Mouse (Mus musculus) midbrain, embryonic 13.5 days (tissue): ENCODE data around the gene Sumo3. TPM values are rescaled to one million over a fixed set of nuclear protein-coding genes. Genes with fewer than 3 reads are reported as not detected.

Experiments used
- ATAC-seq: fragments of 200-750 bp; cut with Nextera tagmentation; 2 replicates; pipeline ENCODE4 v1.8.0; 2017; ENCODE audit warnings: mild to moderate bottlenecking, moderate TSS enrichment, moderate library complexity
- H3K27ac ChIP-seq: fragments of 300-500 bp; sonication (generic); 2 replicates; pipeline ENCODE4 v1.5.1; 2015; ENCODE audit warnings: inconsistent platforms, mild to moderate bottlenecking, moderate library complexity
- H3K27me3 ChIP-seq: fragments of 300-500 bp; sonication (generic); 2 replicates; pipeline ENCODE4 v1.6.1; 2015; ENCODE audit warnings: mild to moderate bottlenecking, inconsistent platforms
- H3K36me3 ChIP-seq: fragments of 300-500 bp; sonication (generic); 2 replicates; pipeline ENCODE4 v1.6.1; 2015; ENCODE audit warnings: mild to moderate bottlenecking, inconsistent platforms
- H3K4me1 ChIP-seq: fragments of 300-500 bp; sonication (generic); replicated peaks from 2 replicates; pipeline ENCODE4 v1.6.1; 2015; ENCODE audit warnings: inconsistent platforms
- H3K4me2 ChIP-seq: fragments of 300-500 bp; sonication (generic); replicated peaks from 2 replicates; pipeline ENCODE4 v1.6.1; 2015; ENCODE audit warnings: moderate library complexity, mild to moderate bottlenecking, inconsistent platforms
- H3K4me3 ChIP-seq: fragments of 300-500 bp; sonication (generic); replicated peaks from 2 replicates; pipeline ENCODE4 v1.5.1; 2015; ENCODE audit warnings: mild to moderate bottlenecking, inconsistent platforms
- H3K9ac ChIP-seq: fragments of 300-500 bp; sonication (generic); replicated peaks from 2 replicates; pipeline ENCODE4 v1.6.1; 2015; ENCODE audit warnings: mild to moderate bottlenecking, inconsistent platforms
- H3K9me3 ChIP-seq: fragments of 300-500 bp; sonication (generic); 2 replicates; pipeline ENCODE4 v1.6.1; 2016; ENCODE audit warnings: mild to moderate bottlenecking, inconsistent platforms
- WGBS: fragments of 180-500 bp; shearing (Covaris S2); methylation state at CpG from one replicate; pipeline ENCODE4 v1.1.7; 2015; 5-methylcytosine and 5-hydroxymethylcytosine counted together
- polyA plus RNA-seq: library from polyadenylated mRNA; unstranded; fragments of >200 nt; fragmentation: Nextera tagmentation; extraction: Ambion mirVana; gene quantifications from 2 replicates; pipeline ENCODE4 v1.2.1, GENCODE M21; 2015

Sumo3 gene
- polyA plus RNA-seq, 1 experiment from 2014 or later: 302 TPM

- H3K27ac ChIP-seq: no peak overlapping the region
- H3K4me3 ChIP-seq: no peak overlapping the region
- no peaks in the 10 kb centered on the region for H3K27me3 ChIP-seq
- peaks cover 45% of the 10 kb centered on the region for H3K36me3 ChIP-seq
- peaks cover 22% of the 10 kb centered on the region for H3K4me1 ChIP-seq
- 80% methylated on average over 6 of the region's 6 CpGs for WGBS
- H3K9ac ChIP-seq: no peak overlapping the region
- no peak overlapping the region for H3K4me2 ChIP-seq
- ATAC-seq: no peak
- H3K9me3 ChIP-seq: no peaks in the 10 kb centered on the region
Measured at GRCm38 (mm10) chr10:77634016-77634415, 28.1 kb downstream of the Sumo3 start.

DNA sequence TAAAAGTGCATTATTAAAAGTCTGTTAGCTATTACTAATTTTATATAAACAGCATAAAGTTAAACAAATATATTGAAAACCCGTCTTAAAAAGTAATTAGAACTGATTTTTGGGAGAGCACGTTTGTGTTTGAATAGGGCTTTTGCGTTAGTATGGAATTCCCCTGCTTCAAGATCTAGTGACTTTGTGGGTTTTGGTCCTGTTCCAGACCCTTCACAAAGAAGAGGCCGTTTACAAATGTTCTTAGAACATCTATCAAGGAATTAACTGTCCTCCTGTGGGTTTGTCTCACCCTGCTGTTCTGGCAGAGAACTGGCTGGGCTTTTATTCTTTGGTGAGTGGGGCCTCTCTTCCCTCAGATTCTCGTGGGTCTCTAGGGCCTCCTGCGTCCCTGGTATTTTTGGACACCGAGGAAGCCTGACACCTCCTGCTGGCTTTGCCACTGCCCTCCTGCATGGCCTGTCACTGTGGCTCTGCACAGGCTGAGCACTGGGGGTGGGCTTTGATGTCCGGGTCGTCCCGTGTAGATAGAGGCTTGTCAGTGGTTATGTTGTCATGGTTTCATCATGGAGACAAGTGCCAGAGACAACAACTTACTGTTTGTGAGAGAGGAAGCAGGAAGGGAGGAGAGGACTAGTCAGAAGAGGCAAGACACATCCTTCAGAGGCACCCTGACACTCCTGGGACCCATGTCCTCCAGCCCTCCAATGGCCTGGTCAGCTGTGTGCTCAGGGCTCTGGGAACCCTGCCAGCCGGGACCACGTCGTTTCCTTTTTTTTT is 28.7 kb downstream of the Sumo3 start:
- no peak for ATAC-seq
- H3K4me1 ChIP-seq: peaks cover 23% of the 10 kb centered on the region
- H3K9ac ChIP-seq: peak overlapping the region; percentile 28; the same call in 1 of the 2 replicates
- H3K4me3 ChIP-seq: no peak overlapping the region
- H3K27ac ChIP-seq: no peak overlapping the region
- no peak overlapping the region for H3K4me2 ChIP-seq
- WGBS: 58% methylated on average over 13 of the region's 13 CpGs
- peaks cover 46% of the 10 kb centered on the region for H3K36me3 ChIP-seq
- H3K9me3 ChIP-seq: no peaks in the 10 kb centered on the region
- no peaks in the 10 kb centered on the region for H3K27me3 ChIP-seq

DNA sequence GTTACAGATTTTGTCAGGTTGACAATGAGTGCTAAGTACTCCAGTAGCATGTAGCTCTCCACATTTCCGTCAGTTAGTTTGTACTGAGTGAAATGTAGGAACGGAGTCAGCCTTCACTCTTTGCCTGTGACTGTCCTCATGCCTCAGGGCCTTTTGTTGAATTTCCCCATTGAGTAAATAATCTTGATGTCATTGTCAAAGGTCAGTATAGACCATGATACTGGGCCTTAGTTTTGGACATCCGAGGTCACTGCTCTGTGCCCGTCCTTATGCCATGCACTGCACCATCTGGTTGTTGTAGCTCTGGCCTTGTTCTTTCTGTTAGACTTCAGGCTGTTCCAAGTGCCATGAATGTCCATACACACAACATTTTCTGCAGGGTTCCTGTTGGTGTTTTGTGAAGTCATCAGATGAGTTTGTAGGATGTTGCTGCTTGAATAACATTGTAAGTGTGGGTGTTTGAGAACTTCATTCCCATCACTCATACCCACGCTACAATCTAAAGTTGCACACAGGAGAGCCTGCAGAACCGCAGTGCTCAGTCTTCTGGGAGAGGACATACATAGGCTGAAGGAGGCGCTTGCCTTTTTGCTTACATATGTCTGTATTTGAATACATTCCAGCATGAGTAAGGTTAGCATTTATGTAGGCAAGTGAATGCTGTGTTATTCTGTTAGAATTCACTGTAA is 30.5 kb downstream of the Sumo3 start:
- no peak overlapping the region for H3K4me3 ChIP-seq
- WGBS: 95% methylated on average over 7 of the region's 7 CpGs
- no peaks in the 10 kb centered on the region for H3K27me3 ChIP-seq
- H3K27ac ChIP-seq: no peak overlapping the region
- H3K36me3 ChIP-seq: peaks cover 55% of the 10 kb centered on the region
- no peak overlapping the region for H3K9ac ChIP-seq
- H3K4me2 ChIP-seq: no peak overlapping the region
- no peaks in the 10 kb centered on the region for H3K9me3 ChIP-seq
- ATAC-seq: no peak
- H3K4me1 ChIP-seq: peaks cover 23% of the 10 kb centered on the region

DNA sequence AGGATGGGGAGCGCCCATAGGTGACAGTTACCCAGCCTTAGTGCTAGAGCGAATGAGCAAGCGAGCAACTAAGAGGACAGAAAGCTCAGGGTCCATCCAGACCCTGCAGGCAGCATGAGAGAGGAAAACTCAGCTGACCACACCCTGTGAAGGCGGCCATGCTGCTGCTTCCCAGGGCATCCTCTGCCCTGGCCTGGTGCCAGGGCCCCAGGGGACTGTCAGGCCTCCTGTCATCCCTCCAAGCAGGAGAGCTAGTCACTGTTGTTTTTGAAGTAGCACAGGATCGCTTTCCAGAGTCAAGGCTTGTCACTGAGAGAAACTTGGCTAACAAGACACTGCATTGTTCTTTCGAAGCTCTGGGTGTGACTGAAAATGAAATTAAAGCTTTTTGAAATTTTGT is 33.1 kb downstream of the Sumo3 start:
- no peak overlapping the region for H3K9ac ChIP-seq
- H3K4me1 ChIP-seq: peaks cover 20% of the 10 kb centered on the region
- H3K4me3 ChIP-seq: no peak overlapping the region
- WGBS: 82% methylated on average over 6 of the region's 6 CpGs
- no peak overlapping the region for H3K4me2 ChIP-seq
- H3K9me3 ChIP-seq: no peaks in the 10 kb centered on the region
- no peaks in the 10 kb centered on the region for H3K27me3 ChIP-seq
- ATAC-seq: no peak
- H3K27ac ChIP-seq: no peak overlapping the region
- peaks cover 59% of the 10 kb centered on the region for H3K36me3 ChIP-seq

DNA sequence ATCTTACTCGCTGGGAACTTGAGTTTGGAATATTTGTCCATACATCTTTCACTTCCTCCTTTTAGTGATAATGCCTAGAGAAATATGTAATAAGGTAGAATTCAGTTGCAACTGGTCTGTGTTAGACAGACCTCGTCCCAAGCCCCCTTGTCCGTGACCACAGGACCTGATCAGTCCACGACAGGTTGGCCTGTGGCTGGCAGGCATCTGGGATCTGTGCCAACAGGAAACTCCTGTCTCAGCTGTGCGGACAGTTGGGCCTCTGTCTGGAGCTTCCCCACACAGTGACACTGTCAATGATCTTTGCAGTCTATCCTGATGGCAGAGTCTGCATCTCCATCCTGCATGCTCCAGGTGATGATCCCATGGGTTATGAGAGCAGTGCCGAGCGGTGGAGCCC is 37.3 kb downstream of the Sumo3 start:
- 90% methylated on average over 7 of the region's 7 CpGs for WGBS
- Histone ChIP-seq H3K9ac (no peak overlapping the region), H3K9me3 (no peaks in the 10 kb centered on the region), H3K4me2 (no peak overlapping the region), H3K4me3 (no peak overlapping the region), H3K36me3 (peaks cover 72% of the 10 kb centered on the region), H3K27ac (no peak overlapping the region), H3K4me1 (peaks cover 8% of the 10 kb centered on the region), H3K27me3 (no peaks in the 10 kb centered on the region)
- ATAC-seq: no peak

DNA sequence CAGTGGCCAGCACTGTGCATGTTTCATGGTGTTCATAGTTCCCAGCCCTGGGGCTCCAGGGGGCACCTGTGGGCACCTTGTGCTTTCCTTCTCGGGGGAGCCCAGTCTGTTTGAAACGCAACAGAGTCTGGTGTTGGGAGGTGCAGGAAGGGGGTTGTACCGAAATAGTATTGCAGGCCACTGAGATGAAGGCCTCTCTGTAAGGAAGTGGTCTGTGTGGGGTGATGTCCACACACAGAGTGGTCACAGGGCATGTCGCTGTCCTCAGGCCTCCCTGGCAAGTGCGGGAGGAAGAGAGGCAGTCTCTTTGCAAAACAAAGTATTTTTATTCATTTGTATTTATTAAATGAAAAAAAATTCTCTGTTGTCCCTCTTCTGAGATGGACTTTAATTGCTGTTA is 39.7 kb downstream of the Sumo3 start:
- Histone ChIP-seq H3K4me1 (no peaks in the 10 kb centered on the region), H3K9ac (no peak overlapping the region), H3K4me3 (no peak overlapping the region), H3K36me3 (peaks cover 66% of the 10 kb centered on the region), H3K9me3 (no peaks in the 10 kb centered on the region), H3K27ac (no peak overlapping the region), H3K27me3 (no peaks in the 10 kb centered on the region), H3K4me2 (no peak overlapping the region)
- 91% methylated on average over 5 of the region's 5 CpGs for WGBS
- no peak for ATAC-seq

DNA sequence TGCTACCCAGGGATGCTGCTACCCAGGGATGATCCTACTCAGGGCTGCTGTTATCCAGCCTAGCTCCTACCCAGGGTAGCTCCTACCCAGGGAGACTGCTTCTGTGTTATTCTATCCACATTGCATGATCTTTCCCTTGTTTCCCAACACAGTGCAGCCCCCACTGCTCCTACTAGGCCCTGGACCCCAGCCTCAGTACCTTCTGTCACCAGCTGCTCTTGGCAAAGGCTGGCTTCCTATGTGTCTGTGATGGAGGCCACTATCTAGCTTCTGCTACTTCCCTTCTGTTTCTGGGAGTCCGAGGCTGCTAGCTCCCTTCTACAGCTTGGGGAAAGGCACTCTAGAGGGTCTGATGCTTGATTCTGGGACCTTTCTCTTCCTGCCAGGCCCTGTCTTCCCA is 41.6 kb downstream of the Sumo3 start:
- Histone ChIP-seq H3K27me3 (no peaks in the 10 kb centered on the region), H3K4me2 (no peak overlapping the region), H3K36me3 (peaks cover 47% of the 10 kb centered on the region), H3K27ac (no peak overlapping the region), H3K9me3 (no peaks in the 10 kb centered on the region), H3K4me1 (no peaks in the 10 kb centered on the region), H3K9ac (no peak overlapping the region), H3K4me3 (no peak overlapping the region)
- WGBS: 92% methylated on average over 1 of the region's 1 CpGs
- no peak for ATAC-seq

- H3K4me1 ChIP-seq: no peaks in the 10 kb centered on the region
- no peak overlapping the region for H3K4me2 ChIP-seq
- no peak for ATAC-seq
- no peak overlapping the region for H3K4me3 ChIP-seq
- H3K27ac ChIP-seq: no peak overlapping the region
- peaks cover 43% of the 10 kb centered on the region for H3K36me3 ChIP-seq
- H3K9me3 ChIP-seq: no peaks in the 10 kb centered on the region
- no peak overlapping the region for H3K9ac ChIP-seq
- 91% methylated on average over 8 of the region's 8 CpGs for WGBS
- no peaks in the 10 kb centered on the region for H3K27me3 ChIP-seq
Measured at GRCm38 (mm10) chr10:77647901-77648300, 42.0 kb downstream of the Sumo3 start.

- Histone ChIP-seq H3K9me3 (no peaks in the 10 kb centered on the region), H3K9ac (no peak overlapping the region), H3K36me3 (peaks cover 2% of the 10 kb centered on the region; the same call in 1 of the 2 replicates), H3K4me3 (no peak overlapping the region), H3K4me2 (no peak overlapping the region), H3K27me3 (no peaks in the 10 kb centered on the region), H3K4me1 (no peaks in the 10 kb centered on the region), H3K27ac (no peak overlapping the region)
- no peak for ATAC-seq
- 89% methylated on average over 9 of the region's 9 CpGs for WGBS
Measured at GRCm38 (mm10) chr10:77652046-77652445, 46.1 kb downstream of the Sumo3 start.

GRCm38 (mm10) chr10:77658286-77658994 is 52.5 kb downstream of the Sumo3 start:
- Histone ChIP-seq H3K27me3 (no peaks in the 10 kb centered on the region), H3K4me1 (no peaks in the 10 kb centered on the region), H3K9ac (no peak overlapping the region), H3K9me3 (peaks cover 3% of the 10 kb centered on the region; the same call in 1 of the 2 replicates), H3K36me3 (no peaks in the 10 kb centered on the region), H3K27ac (no peak overlapping the region), H3K4me2 (no peak overlapping the region), H3K4me3 (no peak overlapping the region)
- ATAC-seq: no peak
- WGBS: 76% methylated on average over 15 of the region's 15 CpGs

- peak; percentile 27; the same call in 1 of the 2 replicates for ATAC-seq
- H3K36me3 ChIP-seq: no peaks in the 10 kb centered on the region
- no peak overlapping the region for H3K4me2 ChIP-seq
- WGBS: 65% methylated on average over 43 of the region's 43 CpGs
- no peaks in the 10 kb centered on the region for H3K27me3 ChIP-seq
- no peaks in the 10 kb centered on the region for H3K4me1 ChIP-seq
- peaks cover 3% of the 10 kb centered on the region; the same call in 1 of the 2 replicates for H3K9me3 ChIP-seq
- no peak overlapping the region for H3K27ac ChIP-seq
- no peak overlapping the region for H3K4me3 ChIP-seq
- H3K9ac ChIP-seq: no peak overlapping the region
Measured at GRCm38 (mm10) chr10:77663949-77664665, 58.2 kb downstream of the Sumo3 start.
